Mouse (Mus musculus) layer of hippocampus, adult 18-20 months (tissue): Measurements from ENCODE around the gene Cst8. TPM values are rescaled to one million over a fixed set of nuclear protein-coding genes. Genes with fewer than 3 reads are reported as not detected.

ENCODE experiments used
- total RNA-seq, 2 experiments: library from RNA; stranded (reverse); gene quantifications; 2 replicates each; pipeline ENCODE4 v1.2.3; 2021

The Cst8 gene
- total RNA-seq, 2 experiments from 2014 or later: not detected

Other genes starting within 250 kb of the Cst8 start
- gene Nxt1, start 126.2 kb upstream of the Cst8 start, total RNA-seq: 10 to 100 TPM; 12.5 to 13.5 TPM
- gene Gzf1, start 117.8 kb upstream of the Cst8 start, total RNA-seq: 10 to 100 TPM; 31.8 to 33.5 TPM
- 100 to 1,000 TPM; 322 to 323 TPM for gene Napb, start 66.3 kb upstream of the Cst8 start, total RNA-seq
- gene Cstl1, start 48.4 kb upstream of the Cst8 start, total RNA-seq: 1 to 10 TPM; 1.1 to 1.7 TPM
- not detected for gene Cst11, start 27.3 kb upstream of the Cst8 start, total RNA-seq
- not detected for gene 8030411F24Rik, start 16.8 kb upstream of the Cst8 start, total RNA-seq
- gene Cst12, start 9.4 kb upstream of the Cst8 start, total RNA-seq: 1 to 10 TPM; 3.7 to 5.1 TPM
- gene Cst13, start 21.3 kb downstream of the Cst8 start, total RNA-seq: not detected
- gene Cst9, start 36.4 kb downstream of the Cst8 start, total RNA-seq: not detected
- not detected for gene 9230104L09Rik, start 66.3 kb downstream of the Cst8 start, total RNA-seq
- 1,000 to 10,000 TPM; 2,533 to 2,626 TPM for gene Cst3, start 76.9 kb downstream of the Cst8 start, total RNA-seq
- gene Gm1330, start 204.5 kb downstream of the Cst8 start, total RNA-seq: not detected
- gene Gm10750, start 218.5 kb downstream of the Cst8 start, total RNA-seq: not detected